Mouse (Mus musculus): Measurements from ENCODE around the gene Pik3r2.
A peak's percentile ranks its signal among the peaks of the same experiment; 100 is the strongest.

The Pik3r2 gene

DNA sequence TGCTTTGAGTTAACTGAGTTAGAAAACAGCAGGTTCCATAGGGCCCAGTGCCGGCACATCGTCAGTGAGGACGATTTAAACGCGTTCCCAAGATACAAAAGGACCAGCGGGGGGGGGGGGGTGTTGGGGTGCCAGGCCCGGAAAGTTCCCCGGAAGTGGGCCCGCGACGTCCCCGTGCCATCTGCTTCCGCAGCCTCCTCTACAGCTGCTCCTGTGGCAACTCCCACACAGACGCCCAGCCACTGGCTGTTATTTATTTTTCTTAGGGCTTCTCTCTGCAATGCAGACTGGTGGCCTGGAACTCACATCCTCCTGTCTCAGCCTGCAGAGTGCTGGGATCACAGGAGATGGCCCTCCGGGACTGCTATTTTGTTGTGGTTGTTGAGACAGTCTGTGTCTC lies 24.6 kb upstream of the Pik3r2 start:
- no peak for DNase-seq

DNA sequence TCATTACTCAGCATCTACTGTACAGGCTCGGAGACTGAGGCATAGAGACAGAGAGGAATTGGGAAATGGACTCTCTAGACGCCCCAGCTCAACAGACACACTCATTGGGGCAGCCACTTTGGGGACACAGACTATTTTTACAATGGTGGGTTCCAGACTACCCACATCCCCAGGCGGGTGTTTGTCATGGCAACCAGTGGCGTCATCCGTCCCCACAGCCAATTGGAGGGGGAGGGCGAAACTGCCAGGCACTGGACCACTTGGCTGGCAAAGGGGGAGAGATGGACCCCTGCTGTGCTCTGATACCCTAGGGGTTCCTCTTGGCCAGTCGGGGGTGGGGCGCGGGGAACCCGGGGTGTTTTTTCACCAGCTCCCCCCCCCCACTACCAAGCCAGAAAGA lies 24.1 kb upstream of the Pik3r2 start:
- DNase-seq, result no peak

DNA sequence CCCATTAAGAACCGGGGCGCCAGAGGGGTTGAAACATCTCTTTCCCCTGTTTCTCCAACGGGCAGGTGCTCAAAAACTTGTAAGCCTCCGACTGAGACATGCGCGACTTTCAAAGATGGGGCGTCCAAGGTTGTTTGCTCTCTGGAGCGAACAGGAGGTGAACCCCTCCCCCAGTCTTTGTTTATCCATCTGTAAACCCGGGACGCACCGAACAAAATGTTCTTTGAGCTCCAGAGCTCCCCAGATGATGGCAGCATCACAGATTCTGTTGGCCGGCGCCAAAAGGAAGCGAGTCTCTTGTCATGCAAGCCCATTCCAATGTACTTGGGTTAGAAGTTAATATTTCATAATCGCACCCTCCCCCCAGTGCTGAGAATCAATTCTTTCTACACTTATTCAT lies 21.8 kb upstream of the Pik3r2 start:
- DNase-seq, result no peak

DNA sequence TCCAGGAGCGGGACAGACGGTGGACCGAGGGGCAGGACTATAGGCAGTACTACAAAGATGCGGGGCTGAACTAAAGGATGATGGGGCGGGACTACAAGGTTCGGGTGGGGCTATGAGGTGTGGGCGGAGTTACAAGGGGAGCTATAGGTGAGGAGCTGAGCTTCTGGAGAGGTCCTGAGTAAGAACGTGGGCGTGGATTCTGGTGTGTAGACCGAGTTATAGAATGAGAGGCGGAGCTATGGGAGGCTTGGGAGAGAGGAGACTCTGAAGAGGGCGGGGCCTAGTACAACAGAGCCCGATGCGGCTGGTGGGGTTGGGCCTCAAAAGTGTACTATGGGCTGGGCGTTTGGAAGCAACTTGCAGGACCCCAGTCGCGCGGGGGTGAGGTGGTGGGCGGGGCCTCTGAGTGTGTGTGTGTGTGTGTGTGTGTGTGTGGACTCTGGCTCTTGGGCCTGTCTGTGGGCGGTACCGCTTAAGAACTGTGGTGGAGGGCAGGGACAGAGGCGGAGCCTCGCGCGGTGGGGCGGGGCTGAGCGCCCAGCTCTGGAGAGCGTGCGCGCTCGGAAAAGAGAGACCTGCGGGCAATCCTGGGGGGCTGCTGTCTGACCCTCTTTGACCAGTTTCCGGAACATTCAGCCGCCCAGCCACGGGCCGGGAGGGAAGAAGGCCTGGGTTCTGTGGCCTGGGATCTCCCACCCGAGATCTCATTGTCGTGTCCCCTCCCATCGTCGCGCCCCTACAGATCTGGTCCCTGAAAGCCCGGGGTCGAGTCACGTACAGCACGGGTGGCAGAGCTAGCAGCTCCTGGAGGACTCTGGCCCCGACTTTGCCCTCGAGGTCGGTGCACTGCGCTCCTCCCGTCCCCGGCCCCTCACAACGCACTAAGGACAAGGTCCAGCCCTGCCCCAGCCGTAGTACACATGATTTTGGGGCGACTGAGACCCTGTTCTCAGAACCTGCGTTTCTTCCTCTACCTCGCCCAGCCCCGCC lies 20.9 kb upstream of the Pik3r2 start:
- peak; percentile 97 for DNase-seq

DNA sequence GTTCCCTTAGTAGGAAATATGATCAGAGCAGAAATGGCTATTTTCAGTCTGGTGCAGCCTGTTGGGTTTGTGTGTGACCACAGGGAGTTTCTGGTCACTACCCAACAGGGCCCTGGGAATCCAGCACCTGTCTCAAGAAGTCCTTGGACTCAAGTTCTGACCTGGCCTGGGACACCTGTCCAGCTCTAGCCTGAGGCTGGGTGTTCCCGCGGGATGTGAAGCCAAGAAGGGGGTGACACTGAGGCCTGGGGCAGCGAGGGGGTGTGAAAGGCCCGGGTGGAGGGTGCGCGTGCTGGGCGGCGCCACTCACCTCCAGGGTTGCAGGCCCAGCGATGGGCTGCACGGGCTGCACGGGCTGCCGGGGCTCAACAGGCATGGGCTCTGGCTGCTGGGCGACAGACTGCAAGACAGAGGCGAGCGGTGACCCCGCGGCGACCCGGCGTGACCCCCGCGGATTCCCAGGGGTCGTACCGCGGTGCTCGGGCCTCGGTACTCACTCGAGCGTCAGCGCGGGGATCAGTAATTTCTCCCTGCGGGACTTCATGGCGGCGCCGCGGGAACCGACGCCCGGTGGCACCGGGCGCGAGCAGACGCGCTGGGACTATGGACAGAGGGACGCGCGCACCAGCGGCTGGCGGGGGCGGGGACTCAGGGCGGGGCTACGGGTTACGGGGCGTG lies 20.0 kb upstream of the Pik3r2 start:
- DNase-seq, result no peak

DNA sequence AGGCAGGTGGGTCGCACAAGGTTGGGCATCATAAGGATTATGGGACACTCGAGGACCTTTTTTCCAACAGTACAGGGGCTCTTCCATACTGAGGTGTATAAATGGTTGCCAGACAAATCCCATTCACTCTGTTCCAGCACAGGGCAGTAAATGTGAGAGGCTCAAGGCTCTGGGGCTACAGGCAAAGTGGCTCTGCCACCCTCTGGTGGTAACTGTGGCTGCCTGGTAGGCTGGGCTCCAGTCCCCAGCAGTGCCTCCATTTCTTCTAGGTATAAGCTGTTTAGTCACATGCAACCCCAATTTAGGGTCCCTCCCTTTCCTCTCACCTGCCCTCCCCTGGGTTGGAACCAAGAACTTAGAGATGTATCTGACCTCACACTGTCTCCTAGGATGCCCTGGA lies 18.9 kb upstream of the Pik3r2 start:
- no peak for DNase-seq

DNA sequence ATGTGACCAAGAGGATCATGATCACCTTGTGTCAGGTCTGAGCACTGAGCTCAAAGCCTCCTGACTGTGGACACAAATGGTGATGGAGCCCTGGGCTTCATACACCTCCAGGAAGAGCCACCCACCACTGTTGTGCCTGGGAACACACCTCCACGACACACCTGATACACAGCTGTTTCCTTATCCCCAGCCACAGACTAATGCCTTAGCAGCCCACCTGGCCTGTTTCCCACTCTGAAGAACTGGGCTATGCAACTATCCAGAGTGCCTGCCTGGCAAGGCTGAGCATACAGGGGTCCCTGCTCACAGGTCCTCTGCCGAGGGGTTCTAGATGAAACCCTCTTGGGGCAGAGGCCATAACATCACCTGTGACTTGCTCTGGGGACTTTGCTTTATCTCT lies 17.7 kb upstream of the Pik3r2 start:
- DNase-seq, result no peak

DNA sequence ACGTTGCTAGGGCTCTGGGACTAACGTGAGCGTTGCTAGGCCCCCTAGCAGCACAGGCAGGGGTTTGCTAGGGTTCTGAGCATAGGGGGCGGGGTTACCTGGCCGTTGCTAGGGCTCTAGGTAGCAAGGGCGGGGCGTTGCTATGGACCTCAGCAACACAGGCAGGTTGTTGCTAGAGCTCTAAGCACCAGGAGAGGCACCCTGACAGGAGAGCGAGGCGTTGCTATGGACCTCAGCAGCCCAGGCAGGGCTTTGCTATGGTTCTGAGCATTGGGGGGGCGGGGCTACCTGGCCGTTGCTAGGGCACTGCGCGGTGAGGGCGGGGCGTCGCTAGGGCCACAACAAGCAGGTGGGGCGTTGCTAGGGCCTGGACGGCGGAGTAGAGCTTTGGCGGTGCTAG lies 16.2 kb upstream of the Pik3r2 start:
- peak; percentile 82 for DNase-seq

DNA sequence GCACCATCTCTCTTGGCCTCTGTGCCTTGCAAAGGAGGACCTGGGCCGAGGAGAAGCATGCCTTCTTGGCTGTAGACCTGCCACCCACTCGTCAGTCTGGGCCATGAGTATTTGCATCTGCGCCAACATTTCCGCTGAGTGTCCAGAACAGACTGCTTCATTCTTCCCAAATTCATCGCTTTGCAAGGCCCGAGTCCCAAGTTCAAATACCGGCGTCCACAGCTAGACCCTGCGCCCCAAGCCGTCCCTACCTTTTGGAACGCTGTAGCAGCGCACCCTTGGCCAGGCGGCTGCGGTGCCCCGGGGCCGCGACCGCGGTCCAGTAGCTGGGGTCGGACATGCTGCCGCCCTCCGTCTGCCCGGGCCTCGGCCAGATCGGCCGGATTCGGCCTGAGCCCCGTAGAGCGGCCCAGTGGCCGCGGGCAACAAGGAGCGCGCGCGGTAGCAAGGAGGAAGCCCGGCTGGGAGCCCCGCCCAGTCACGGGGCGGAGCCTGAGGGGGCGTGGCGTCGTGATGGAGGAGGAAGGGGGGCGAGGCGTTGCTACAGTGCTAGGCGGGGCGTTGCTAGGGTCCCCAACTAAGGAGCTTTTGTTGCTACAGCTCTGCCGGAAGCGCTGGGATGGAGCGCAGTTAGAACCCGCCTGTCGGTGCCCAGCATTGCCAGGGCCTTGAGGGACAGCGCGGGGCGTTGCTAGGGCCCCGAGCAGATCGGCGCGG lies 15.6 kb upstream of the Pik3r2 start:
- peak; percentile 96 for DNase-seq

DNA sequence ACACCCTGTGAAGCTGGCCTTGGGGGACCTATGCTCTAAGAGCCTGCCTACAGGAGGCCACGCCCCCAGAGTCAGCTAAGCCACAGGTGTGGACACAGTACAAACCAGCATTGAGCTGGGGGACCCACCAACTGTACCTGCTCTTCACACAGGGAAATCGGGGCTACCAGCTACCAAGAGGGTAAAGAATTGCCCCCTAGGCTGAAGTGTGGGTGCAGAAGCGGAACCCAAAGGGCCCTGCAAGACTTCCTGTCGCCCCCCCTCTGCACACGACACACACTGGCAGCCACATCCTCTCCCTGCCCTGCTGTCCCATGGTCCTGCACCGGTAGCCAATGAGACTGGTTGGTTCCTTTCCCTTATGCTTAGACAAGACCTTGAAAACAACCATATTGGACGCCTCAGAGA lies 14.8 kb upstream of the Pik3r2 start:
- DNase-seq, result peak; percentile 60

DNA sequence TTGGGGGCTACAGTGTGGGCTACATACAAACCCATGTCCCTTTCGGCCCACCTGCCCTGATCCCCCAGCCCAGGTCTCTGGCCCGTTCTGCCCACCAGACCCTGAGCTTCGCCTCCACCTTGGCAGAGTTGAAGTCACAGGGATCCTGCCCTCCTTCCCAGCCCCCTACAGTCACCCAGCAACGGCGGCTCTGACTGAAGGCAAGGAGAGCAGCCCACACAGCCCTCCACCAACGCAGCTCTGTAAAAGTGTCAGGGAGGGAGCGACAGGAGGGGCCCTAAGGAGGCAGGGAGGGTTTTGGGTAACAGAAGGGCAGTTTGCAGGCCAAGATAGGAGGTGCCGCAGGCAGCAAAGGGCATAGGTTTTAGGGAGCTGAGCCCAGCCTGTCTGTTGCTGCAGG lies 14.3 kb upstream of the Pik3r2 start:
- DNase-seq, result no peak

DNA sequence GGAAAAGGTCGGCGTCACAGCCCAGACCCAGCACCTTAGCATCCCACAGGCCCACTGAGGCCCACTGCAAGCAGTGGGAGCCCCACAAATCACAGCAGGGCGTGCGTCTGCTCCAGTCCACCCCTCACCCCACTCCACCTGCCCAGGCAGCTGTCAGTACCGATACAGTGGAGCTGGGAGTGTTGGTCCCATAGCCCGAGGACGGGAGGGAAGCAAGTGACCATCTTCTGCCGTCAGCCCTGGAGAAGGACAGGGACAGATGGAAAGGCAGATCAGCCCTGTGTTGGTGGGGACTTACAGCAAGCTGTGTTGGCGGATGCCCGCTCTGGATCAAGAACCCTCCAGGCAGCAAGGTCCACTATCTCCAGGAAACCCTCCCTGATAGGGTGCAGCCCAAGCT lies 12.5 kb upstream of the Pik3r2 start:
- no peak for DNase-seq

DNA sequence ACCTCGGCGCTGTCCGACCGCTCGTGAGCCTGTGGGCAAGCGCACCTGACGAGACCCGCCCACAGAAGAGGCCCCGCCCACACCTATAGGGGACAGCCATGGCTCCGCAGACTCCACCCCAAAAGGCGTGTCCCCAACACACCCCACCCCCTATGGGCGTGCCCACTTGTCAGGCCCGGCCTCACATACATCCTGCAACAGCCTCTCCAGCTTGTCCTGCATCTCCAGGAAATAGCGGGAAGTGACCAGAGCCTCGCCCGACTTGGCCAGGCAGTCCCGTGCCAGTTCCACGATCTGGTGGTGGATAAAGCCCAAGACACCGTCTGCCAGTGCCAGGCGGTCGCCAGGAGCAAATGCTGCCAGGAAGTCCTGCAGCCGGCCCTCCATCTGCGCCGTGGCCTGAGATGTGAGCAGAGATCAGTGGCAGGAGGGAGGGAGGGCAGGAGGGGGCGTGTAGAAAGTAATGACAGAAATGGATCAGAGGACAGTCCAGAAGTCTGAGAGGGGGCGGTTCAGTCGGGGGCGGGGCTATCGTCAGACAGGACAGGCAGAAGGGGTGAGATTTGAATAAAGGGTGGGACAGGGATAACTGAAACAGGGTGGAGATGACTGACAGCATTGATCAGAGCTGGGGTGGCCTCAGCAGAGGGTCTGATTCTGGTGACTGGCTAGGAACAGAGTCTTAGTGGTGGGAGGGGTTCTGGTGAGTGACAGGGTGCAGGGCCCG lies 11.6 kb upstream of the Pik3r2 start:
- DNase-seq, result peak; percentile 80

DNA sequence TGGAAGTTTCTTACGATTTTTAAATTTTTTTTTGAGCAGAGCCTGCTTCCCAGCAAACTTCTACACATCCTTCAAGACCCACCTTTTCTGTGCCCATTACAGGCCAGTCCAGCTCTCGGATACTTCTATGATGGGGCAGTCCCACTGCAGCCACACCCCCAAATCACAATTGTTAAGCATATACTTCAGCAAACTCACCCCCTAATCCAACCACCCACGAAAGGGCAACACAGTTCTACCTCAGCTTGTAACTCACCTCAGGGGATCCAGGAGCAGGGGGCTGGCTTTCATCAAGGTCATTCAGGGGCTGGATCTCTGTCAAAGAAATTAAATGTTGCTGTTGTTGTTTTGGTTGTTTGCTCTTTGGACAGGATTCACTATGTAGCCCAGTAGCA lies 10.5 kb upstream of the Pik3r2 start:
- no peak for DNase-seq

DNA sequence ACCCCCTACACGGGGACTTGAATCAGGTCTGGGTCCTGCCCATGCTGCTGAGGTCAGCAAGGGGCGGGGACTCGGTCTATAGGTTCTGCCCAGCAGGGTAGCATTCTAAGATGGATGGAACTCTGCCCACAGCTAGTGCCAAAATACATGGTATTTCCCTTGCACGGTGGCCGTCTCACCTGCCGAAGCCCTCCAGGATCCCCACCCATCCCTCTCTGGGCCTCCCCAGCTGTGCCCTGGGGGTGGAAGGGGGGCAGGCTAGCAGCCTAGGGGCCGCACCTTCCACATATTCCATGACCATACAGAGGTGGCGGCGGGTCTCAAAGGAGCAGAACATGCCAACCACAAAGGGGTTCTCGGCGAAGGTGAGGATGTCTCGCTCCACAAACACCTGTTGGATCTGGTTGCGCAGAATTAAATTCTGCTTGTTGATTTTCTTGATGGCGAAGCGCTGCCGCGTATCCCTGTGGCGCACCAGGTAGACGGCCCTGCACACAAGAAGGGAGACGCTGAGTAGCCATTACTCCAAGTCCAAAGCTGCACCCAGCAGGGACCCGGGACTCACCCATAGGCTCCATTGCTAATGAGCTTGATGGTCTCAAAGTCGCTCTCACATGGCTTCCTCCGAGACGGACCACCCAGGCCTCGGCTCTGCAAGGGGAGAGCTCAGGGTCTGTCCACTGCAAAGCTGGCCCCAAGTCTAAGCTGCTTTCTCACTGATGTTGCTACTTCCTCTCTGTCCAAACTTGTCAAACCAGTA lies 10.0 kb upstream of the Pik3r2 start:
- no peak for DNase-seq

DNA sequence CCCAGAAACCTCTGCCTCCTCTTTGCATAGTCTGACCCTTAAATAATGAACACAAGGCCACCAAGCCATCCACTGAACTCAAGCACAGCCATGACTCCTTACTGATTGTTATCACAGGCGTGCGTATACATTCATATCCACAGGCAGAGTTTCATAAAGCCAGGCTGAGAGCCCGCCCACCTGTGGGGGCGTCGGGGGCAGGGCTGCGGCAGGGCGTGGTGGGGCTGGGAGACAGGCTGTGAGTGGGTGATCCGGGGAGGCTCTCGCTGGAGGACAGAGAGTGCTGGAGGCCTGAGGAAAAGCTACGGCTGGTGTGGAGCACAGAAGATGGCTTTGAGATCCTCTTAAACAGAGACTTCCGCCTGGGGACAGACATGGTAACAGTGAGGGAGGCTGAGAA lies 3.6 kb upstream of the Pik3r2 start:
- DNase-seq, result no peak

DNA sequence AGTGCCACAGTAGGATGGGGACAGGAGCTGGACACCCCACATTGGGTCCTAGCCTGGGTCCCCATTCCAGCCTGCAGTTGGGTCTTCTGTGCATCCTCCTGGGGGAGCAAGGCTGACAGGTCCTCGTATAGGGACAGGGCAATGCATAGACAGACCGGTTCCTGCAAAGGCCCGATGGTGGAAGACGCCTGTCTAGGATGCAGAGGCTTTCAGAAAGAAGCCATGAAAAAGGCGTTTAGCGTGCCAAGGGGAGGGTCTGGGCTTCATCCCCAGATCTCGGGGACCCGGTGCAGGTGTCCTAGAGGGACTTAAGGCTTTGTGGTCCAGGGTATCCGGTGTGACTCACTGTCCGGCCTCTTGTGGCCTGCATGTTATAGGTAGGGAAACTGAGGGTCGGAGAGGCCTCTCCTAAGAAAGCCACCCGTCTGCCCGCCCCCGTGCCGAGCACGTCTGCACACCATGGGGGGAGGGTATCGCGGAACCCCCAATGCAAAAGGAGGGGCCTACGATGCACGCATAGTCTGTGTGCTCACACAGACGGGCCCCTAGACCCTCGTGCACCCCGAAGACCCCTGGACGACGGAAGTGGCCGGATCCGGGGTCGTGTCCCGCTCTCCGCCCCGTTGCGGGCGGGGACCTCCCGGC lies 540 bp downstream of the Pik3r2 start:
- DNase-seq, result no peak

DNA sequence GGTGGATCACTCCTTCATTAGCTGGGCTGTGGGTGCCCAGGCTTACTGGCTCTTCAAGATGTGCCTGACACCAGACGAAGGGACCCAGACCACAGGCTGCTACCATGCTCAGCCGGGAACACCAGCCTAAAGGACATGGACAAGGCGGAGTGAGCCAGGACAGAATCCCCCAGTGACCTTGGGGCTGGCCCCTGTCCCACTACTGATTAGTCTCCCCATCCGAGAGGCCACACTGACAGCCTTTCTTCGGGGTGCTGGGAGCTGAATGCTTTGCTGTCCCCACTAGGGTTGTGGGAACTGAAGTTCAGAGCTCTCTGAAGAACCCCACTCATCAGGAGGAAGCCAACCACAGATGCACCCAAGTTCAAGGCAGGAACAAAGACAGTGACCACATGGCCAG lies 1.3 kb downstream of the Pik3r2 start:
- no peak for DNase-seq

DNA sequence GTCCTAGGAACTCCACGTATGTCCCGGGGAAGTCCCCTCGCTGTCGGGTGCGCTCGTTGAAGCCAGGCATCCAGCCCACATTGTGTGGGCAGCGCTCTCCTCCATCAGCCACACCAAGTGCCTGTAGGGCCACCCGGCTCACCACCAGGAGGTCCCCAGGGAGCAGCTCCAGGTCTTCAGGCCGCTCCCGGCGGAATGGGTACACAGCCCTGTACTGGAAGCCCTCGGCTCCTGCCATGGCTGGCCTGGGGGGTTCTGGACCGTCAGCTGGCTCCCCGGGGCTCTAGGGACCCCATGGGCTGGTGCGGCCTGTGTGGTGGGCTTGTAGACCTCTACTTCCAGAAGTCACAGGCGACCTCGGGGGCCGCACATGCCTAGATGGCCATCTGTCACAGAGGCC lies 1.8 kb downstream of the Pik3r2 start:
- DNase-seq, result no peak

DNA sequence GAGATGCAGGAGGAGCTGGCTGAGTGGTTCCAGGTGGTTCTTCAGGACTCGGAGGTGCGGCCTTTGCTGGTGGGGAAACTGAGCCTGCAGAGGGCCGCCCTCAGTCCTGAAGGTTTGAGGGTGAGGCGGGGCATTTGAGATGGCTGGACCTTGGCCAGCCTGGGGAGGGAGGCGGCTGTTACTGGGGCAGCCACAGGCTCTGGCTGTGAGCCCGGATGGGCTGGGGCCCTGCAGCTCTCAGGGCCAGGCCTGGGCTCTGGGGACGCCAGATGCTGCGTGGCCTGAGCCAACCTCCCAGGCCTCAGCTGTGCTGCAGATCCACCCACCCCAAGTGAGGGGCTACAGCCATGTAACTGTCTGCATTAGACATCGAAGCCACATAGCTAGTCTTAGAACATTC lies 2.7 kb downstream of the Pik3r2 start:
- peak; percentile 47 for DNase-seq

DNA sequence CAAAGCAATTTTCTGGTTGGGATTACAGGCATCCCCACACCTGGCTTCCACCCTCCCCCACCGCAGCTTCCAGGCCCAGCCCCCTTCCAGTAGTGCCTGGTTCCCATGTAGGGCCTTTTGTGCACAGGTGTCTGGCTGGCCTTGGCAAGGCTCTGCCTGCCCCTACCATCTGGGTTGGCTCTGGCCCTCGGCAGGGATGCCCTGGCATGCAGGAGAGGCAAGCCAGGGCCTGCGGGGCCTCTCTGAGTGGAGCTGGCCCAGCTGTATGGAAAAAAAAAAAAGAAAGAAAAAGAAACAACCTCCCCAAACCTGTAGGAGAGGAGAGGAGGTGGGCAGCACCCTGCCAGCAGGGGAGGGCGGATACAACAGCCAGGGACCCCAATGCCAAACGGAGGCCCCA lies 3.1 kb downstream of the Pik3r2 start:
- DNase-seq, result no peak

DNA sequence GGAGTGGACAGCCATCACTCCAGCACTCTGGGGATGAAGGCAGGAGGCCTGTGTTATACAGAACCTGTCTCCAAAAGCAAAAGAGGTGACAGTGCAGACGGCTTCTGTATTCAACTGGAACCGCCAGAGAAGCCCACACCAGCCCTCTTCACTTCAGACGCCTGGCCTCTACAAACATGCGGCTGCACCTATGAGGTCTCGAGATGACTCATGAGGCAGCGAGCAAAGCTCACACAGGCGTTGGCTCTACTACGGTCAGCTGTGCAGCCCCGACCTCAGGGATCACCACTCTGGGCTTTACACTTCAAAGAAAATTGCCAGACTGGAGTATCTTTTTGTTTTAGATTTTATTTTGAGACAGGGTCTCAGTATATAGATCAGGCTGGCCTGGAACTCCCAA lies 3.6 kb downstream of the Pik3r2 start:
- DNase-seq, result no peak

All from liver (tissue).